Mouse (Mus musculus): Measurements from ENCODE around the gene Cartpt.

- TF ChIP-seq CTCF (IDR thresholded peaks at IDR 0.05; ENCODE audit: low read depth) (no peak), EP300 (optimal IDR thresholded peaks at IDR 0.05) (no peak)
Observed at GRCm38 (mm10) chr13:99900557-99900892, 366 bp downstream of the Cartpt start.
